Mouse (Mus musculus): ENCODE measurements at regions not wholly inside any gene's neighbourhood (a gene's known extent, or its start where the extent isn't known, plus 50 kb on each side); places are given as distances from the start of the nearest gene placed in this dataset.

GRCm38 (mm10) chr15:93095224-93095623, 179.8 kb downstream of the Gxylt1 start:
- TF ChIP-seq POLR2A (IDR thresholded peaks at IDR 0.05; ENCODE audit: insufficient read depth, low read depth, low read length) (no peak), CTCF (IDR thresholded peaks at IDR 0.05; ENCODE audit: insufficient read depth, low read depth, low read length) (no peak)

Data from olfactory bulb, adult 2 months (tissue).